Mouse (Mus musculus): ENCODE data around the gene Olfr434. TPM values are rescaled to one million over a fixed set of nuclear protein-coding genes. Genes with fewer than 3 reads are reported as not detected.

Olfr434 gene
- polyA plus RNA-seq, 1 experiment from 2014 or later: not detected

DNA sequence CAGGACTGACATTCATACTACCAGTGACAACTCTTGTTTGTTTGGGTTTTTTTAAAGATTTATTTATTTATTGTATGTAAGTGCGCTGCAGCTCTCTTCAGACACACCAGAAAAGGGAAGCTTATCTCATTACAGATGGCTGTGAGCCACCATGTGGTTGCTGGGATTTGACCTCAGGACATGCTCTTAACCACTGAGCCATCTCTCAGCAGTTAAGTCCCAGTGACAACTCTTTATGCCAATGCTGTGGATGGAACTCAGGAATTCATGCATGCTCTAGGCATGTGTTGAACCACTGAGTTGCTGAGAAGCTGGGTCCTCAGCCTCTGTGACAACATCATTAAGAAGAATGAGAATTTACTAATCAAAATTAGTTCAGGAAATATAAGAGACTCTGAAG is 40.2 kb downstream of the Olfr434 start:
- no peaks in the 10 kb centered on the region for H3K36me3 ChIP-seq
- H3K27me3 ChIP-seq (ENCODE audit: low read depth, poor library complexity, severe bottlenecking): no peaks in the 10 kb centered on the region
- no peaks in the 10 kb centered on the region for H3K4me1 ChIP-seq
- H3K4me3 ChIP-seq: no peak overlapping the region
- DNase-seq (ENCODE audit: low spot score): no peak
- H3K9me3 ChIP-seq (replicated peaks): no peaks in the 10 kb centered on the region
- H3K27ac ChIP-seq (replicated peaks): no peak overlapping the region
- WGBS: 89% methylated on average over 1 of the region's 1 CpGs

DNA sequence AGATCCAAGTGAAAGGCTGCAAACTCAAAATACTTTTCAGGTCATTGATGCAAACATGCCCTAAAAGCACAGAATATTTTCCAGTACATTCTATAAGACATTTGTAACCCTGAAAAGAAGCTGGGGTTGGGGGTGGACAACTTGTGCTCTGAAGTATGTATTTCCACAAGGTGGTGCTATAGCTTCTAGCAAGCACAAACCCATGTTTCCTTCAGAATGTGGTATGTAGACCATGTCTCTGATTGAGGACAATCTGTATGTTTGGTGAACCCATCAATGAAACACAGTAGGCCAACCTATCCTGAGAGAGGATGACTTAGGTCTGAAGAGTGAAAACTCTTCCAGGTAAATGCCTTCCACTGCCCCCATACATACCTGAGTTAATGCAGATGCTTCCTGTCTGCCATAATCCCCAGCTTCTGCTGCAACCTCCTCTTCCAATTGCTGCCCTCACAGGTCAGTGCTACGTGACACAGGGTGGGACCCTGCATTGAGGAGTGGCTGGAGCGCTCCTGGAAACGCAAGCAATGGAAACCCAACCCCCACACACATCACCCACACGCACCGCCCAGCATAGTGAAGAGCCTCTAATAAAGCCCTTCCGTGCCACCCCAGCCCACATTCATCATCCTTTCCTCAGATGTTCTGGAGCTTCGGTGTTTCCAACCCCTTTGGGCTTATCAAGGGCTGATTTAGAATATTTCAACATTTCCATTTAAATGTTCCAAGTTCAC is 41.5 kb downstream of the Olfr434 start:
- no peaks in the 10 kb centered on the region for H3K4me1 ChIP-seq
- no peak overlapping the region for H3K27ac ChIP-seq (replicated peaks)
- H3K36me3 ChIP-seq: no peaks in the 10 kb centered on the region
- H3K27me3 ChIP-seq (ENCODE audit: low read depth, poor library complexity, severe bottlenecking): no peaks in the 10 kb centered on the region
- WGBS: 68% methylated on average over 7 of the region's 7 CpGs
- DNase-seq (ENCODE audit: low spot score): no peak
- no peaks in the 10 kb centered on the region for H3K9me3 ChIP-seq (replicated peaks)
- no peak overlapping the region for H3K4me3 ChIP-seq

DNA sequence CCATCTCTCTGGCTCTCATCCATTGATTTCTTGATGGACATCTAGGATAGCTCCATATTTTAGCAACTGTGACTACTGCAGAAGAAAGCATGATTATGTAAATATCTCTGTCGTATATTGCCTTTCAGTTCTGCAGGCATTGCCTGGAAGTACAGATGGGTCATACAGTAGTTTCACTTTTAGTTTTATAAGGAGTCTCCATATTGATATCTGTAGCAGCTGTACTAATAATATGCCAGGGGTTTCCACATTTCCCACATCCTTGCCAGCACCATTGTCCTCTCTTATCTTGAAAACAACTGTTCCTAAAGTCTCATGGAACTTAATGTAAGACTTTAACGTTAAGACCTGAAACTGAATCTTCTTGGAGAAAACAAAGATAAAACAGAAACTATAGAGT is 47.9 kb downstream of the Olfr434 start:
- no peak for DNase-seq (ENCODE audit: low spot score)
- peaks cover 25% of the 10 kb centered on the region for H3K27me3 ChIP-seq (ENCODE audit: low read depth, poor library complexity, severe bottlenecking)
- peaks cover 7% of the 10 kb centered on the region for H3K4me1 ChIP-seq
- no peaks in the 10 kb centered on the region for H3K36me3 ChIP-seq
- no peak overlapping the region for H3K27ac ChIP-seq (replicated peaks)
- no peak overlapping the region for H3K4me3 ChIP-seq
- no peaks in the 10 kb centered on the region for H3K9me3 ChIP-seq (replicated peaks)
- WGBS: 67% methylated on average over 2 of the region's 2 CpGs

DNA sequence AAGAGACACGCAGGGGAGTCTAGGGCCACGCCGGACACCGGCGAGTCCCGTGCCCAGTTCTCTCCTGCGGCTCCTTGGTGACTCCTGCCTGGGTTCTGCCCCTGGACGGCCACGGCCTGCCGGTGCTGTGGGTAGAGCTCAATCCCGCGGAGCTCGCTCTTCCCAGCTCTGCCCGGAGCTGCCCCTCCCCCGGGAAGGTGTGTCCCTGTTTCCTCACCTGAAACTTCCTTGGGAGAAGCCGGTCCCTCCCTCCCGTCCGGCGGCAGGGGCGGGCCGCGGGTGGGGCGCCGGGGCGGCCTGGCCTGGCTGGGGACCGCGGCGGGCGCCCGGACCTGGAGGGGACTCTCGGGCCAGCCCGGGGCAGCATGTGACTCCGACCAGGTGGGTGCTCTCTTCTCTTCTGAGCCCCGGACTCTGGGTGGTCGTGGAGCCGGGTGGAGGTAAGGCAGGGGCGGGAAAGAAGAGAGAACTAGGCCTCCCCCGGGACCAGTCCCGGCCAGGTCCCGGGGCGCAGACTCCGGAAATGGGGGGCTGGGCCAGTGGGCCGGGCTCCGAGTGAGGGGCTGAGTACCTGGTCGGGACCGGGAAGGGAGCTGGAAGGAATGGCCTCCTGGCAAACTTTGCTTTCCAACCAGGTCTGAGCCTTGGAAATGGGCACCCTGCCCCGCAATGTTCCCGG is 52.7 kb downstream of the Olfr434 start, which contains the start of gene Arhgef5:
Arhgef5 (plus strand) TSS at position 220 of the 679 bp plus-strand sequence.
- H3K27ac ChIP-seq (replicated peaks): peak within 1 kb of the TSS; percentile 82
- H3K4me3 ChIP-seq: peak within 1 kb of the TSS; percentile 70
- no peaks in the 10 kb centered on the region for H3K9me3 ChIP-seq (replicated peaks)
- H3K36me3 ChIP-seq: no peaks in the 10 kb centered on the region
- peaks cover 14% of the 10 kb centered on the region for H3K4me1 ChIP-seq
- WGBS: 2% methylated on average over 45 of the region's 48 CpGs
- H3K27me3 ChIP-seq (ENCODE audit: low read depth, poor library complexity, severe bottlenecking): peaks cover 42% of the 10 kb centered on the region
- peak; percentile 47 for DNase-seq (ENCODE audit: low spot score)

DNA sequence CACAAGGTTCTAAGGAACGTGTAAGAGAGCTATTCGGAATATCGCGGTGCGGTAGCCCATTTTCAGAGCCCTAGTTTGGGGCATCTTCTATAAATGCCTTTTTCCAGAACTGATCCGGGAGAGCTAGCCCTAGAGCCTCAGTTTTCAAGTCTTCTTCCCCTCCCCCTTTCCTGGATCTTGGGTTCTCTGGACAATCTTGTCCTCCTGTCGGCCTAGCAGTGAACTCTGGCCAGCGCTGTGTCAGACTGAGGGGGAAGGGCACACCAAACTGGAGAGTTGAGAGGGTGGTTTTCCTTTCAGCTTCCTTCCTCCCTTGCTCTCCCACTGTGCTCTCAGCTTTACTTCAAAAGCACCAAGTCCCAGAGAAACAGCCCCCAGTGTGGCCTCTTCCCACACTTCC is 53.5 kb downstream of the Olfr434 start:
- H3K9me3 ChIP-seq (replicated peaks): no peaks in the 10 kb centered on the region
- peak overlapping the region; percentile 70 for H3K4me3 ChIP-seq
- no peaks in the 10 kb centered on the region for H3K36me3 ChIP-seq
- peak; percentile 29 for DNase-seq (ENCODE audit: low spot score)
- 4% methylated on average over 8 of the region's 8 CpGs for WGBS
- H3K27ac ChIP-seq (replicated peaks): no peak overlapping the region; the same call in 1 of the 2 replicates
- H3K4me1 ChIP-seq: peaks cover 14% of the 10 kb centered on the region
- H3K27me3 ChIP-seq (ENCODE audit: low read depth, poor library complexity, severe bottlenecking): peaks cover 42% of the 10 kb centered on the region

Other genes starting within 250 kb of the Olfr434 start
- gene Olfr441, start 106.7 kb upstream of the Olfr434 start, polyA plus RNA-seq (2016; fragmentation: Nextera tagmentation; extraction: Ambion mirVana): not detected in 2 replicates
- gene Olfr237-ps1, start 66.5 kb upstream of the Olfr434 start, polyA plus RNA-seq (2016; fragmentation: Nextera tagmentation; extraction: Ambion mirVana): not detected in 2 replicates
- not detected in 2 replicates for gene Olfr437, start 49.7 kb upstream of the Olfr434 start, polyA plus RNA-seq (2016; fragmentation: Nextera tagmentation; extraction: Ambion mirVana)
- not detected in 2 replicates for gene Olfr13, start 40.9 kb upstream of the Olfr434 start, polyA plus RNA-seq (2016; fragmentation: Nextera tagmentation; extraction: Ambion mirVana)
- gene Olfr435, start 15.9 kb upstream of the Olfr434 start, polyA plus RNA-seq (2016; fragmentation: Nextera tagmentation; extraction: Ambion mirVana): not detected in 2 replicates
- gene Olfr47, start 18.5 kb downstream of the Olfr434 start, polyA plus RNA-seq (2016; fragmentation: Nextera tagmentation; extraction: Ambion mirVana): not detected in 2 replicates
- gene Arhgef5, start 52.6 kb downstream of the Olfr434 start, polyA plus RNA-seq (2016; fragmentation: Nextera tagmentation; extraction: Ambion mirVana): 2.5 and 2.9 TPM in 2 replicates
- gene Nobox, start 96.5 kb downstream of the Olfr434 start, polyA plus RNA-seq (2016; fragmentation: Nextera tagmentation; extraction: Ambion mirVana): not detected in 2 replicates

Measured in midbrain, embryonic 10.5 days (tissue).